Mouse (Mus musculus): ENCODE data around the gene Tmem200c. TPM values are rescaled to one million over a fixed set of nuclear protein-coding genes. Genes with fewer than 3 reads are reported as not detected.

Tmem200c gene
- polyA plus RNA-seq (2016; fragmentation: Nextera tagmentation; extraction: Ambion mirVana), result 3.5 and 4.3 TPM in 2 replicates

- H3K4me1 ChIP-seq (replicated peaks), result no peaks in the 10 kb centered on the region; the same call in 1 of the 2 replicates
- no peak within 1 kb of the TSS for H3K27ac ChIP-seq
- no peak within 1 kb of the TSS for H3K4me3 ChIP-seq (replicated peaks)
- no peaks in the 10 kb centered on the region for H3K27me3 ChIP-seq
- ATAC-seq (ENCODE audit: insufficient number of reproducible peaks, insufficient read depth, low FRiP score, low TSS enrichment, low read depth), result no peak
- no peak within 1 kb of the TSS for H3K9ac ChIP-seq (replicated peaks)
- WGBS, result 79% methylated on average over 6 of the region's 6 CpGs
- H3K9me3 ChIP-seq, result no peaks in the 10 kb centered on the region
- H3K4me2 ChIP-seq, result no peak within 1 kb of the TSS
- H3K36me3 ChIP-seq, result no peaks in the 10 kb centered on the region
Measured at GRCm38 (mm10) chr17:68826323-68826722, at the start of gene Tmem200c. TSS of gene Tmem200c (plus strand) at chr17:68826623.

DNA sequence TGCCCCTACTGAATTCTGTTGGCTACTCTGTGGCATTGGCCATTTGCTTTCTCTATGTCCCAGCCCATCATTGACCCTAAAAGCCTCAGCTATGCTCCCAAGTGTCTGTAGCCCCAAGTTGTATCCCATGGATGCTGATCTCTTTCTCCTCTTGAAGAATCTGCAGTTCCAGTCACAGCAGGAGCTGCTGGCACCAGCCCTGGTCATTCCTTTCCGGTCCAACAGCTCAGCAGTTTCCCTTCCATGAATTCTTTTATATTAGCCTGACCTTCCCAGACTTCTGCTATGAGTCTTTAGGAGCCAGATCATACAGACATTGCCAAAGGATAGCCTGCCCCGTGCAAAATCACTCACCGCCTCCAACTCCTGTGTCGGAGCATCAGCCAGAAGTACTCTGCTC, 32.7 kb upstream of the Tmem200c start:
- WGBS, result 85% methylated on average over 4 of the region's 4 CpGs
- no peak for ATAC-seq (ENCODE audit: insufficient number of reproducible peaks, insufficient read depth, low FRiP score, low TSS enrichment, low read depth)
- Histone ChIP-seq H3K27me3 (no peaks in the 10 kb centered on the region), H3K36me3 (no peaks in the 10 kb centered on the region), H3K9ac (replicated peaks) (no peak overlapping the region), H3K4me3 (replicated peaks) (no peak overlapping the region), H3K4me2 (no peak overlapping the region), H3K27ac (no peak overlapping the region), H3K4me1 (replicated peaks) (no peaks in the 10 kb centered on the region), H3K9me3 (no peaks in the 10 kb centered on the region)

DNA sequence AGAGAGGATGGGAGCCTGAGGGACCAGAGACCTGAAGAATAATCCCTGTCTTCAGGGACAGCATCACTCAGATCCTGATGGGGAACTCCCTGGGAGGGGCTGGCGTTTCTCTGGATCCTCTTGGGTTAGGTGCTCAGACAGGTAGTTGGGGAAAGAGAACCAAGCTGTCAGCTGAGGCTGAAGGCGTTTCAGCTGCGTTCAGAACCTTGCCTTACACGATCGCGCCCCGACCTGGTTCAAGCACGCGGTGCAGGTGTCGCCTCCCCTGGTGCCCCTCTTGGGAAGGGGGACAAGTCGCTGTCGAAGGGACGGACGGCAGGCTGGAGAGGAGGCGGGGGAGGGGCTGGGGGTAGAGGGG, 10.2 kb downstream of the Tmem200c start:
- Histone ChIP-seq H3K27ac (no peak overlapping the region), H3K9ac (replicated peaks) (peak overlapping the region; percentile 67), H3K4me3 (replicated peaks) (peak overlapping the region; percentile 60), H3K27me3 (peaks cover 78% of the 10 kb centered on the region), H3K9me3 (no peaks in the 10 kb centered on the region), H3K4me1 (replicated peaks) (peaks cover 30% of the 10 kb centered on the region), H3K4me2 (peak overlapping the region; percentile 82), H3K36me3 (no peaks in the 10 kb centered on the region)
- peak; percentile 49; the same call in 1 of the 2 replicates for ATAC-seq (ENCODE audit: insufficient number of reproducible peaks, insufficient read depth, low FRiP score, low TSS enrichment, low read depth)
- under 1% methylated on average over 15 of the region's 15 CpGs for WGBS

- H3K27me3 ChIP-seq, result peaks cover 80% of the 10 kb centered on the region
- H3K27ac ChIP-seq, result peak overlapping the region; percentile 54; the same call in 1 of the 2 replicates
- peak; percentile 13 for ATAC-seq (ENCODE audit: insufficient number of reproducible peaks, insufficient read depth, low FRiP score, low TSS enrichment, low read depth)
Measured at GRCm38 (mm10) chr17:68837013-68837858, 10.8 kb downstream of the Tmem200c start.

GRCm38 (mm10) chr17:68837859-68838194, 11.4 kb downstream of the Tmem200c start:
- Histone ChIP-seq H3K27me3 (peaks cover 76% of the 10 kb centered on the region), H3K9me3 (no peaks in the 10 kb centered on the region), H3K27ac (peak overlapping the region; percentile 54; the same call in 1 of the 2 replicates), H3K36me3 (no peaks in the 10 kb centered on the region), H3K4me2 (peak overlapping the region; percentile 82), H3K4me1 (replicated peaks) (peaks cover 35% of the 10 kb centered on the region), H3K4me3 (replicated peaks) (peak overlapping the region; percentile 60), H3K9ac (replicated peaks) (peak overlapping the region; percentile 67; the same call in 1 of the 2 replicates)
- no peak for ATAC-seq (ENCODE audit: insufficient number of reproducible peaks, insufficient read depth, low FRiP score, low TSS enrichment, low read depth)
- WGBS, result 8% methylated on average over 4 of the region's 4 CpGs

More at GRCm38 (mm10) chr17:68837013-68837858, 10.8 kb downstream of the Tmem200c start:
- Histone ChIP-seq H3K4me2 (peak overlapping the region; percentile 82), H3K4me3 (replicated peaks) (peak overlapping the region; percentile 60), H3K4me1 (replicated peaks) (peaks cover 35% of the 10 kb centered on the region), H3K9ac (replicated peaks) (peak overlapping the region; percentile 67), H3K9me3 (no peaks in the 10 kb centered on the region), H3K36me3 (no peaks in the 10 kb centered on the region)
- under 1% methylated on average over 69 of the region's 72 CpGs for WGBS

- no peak overlapping the region for H3K27ac ChIP-seq
- no peaks in the 10 kb centered on the region for H3K9me3 ChIP-seq
- peak overlapping the region; percentile 55 for H3K4me3 ChIP-seq (replicated peaks)
- H3K4me2 ChIP-seq, result peak overlapping the region; percentile 99
- 15% methylated on average over 17 of the region's 17 CpGs for WGBS
- H3K9ac ChIP-seq (replicated peaks), result no peak overlapping the region
- H3K36me3 ChIP-seq, result no peaks in the 10 kb centered on the region
- no peak for ATAC-seq (ENCODE audit: insufficient number of reproducible peaks, insufficient read depth, low FRiP score, low TSS enrichment, low read depth)
- H3K4me1 ChIP-seq (replicated peaks), result peaks cover 35% of the 10 kb centered on the region
- H3K27me3 ChIP-seq, result peaks cover 73% of the 10 kb centered on the region
Measured at GRCm38 (mm10) chr17:68839888-68840571, 13.6 kb downstream of the Tmem200c start.

- H3K27ac ChIP-seq, result no peak overlapping the region
- peak overlapping the region; percentile 67; the same call in 1 of the 2 replicates for H3K9ac ChIP-seq (replicated peaks)
- peaks cover 70% of the 10 kb centered on the region for H3K27me3 ChIP-seq
- H3K4me1 ChIP-seq (replicated peaks), result peaks cover 35% of the 10 kb centered on the region
- H3K4me2 ChIP-seq, result peak overlapping the region; percentile 99
- 15% methylated on average over 10 of the region's 10 CpGs for WGBS
- H3K4me3 ChIP-seq (replicated peaks), result peak overlapping the region; percentile 55
- H3K36me3 ChIP-seq, result no peaks in the 10 kb centered on the region
- ATAC-seq (ENCODE audit: insufficient number of reproducible peaks, insufficient read depth, low FRiP score, low TSS enrichment, low read depth), result no peak
- no peaks in the 10 kb centered on the region for H3K9me3 ChIP-seq
Measured at GRCm38 (mm10) chr17:68840572-68840939, 14.1 kb downstream of the Tmem200c start.

DNA sequence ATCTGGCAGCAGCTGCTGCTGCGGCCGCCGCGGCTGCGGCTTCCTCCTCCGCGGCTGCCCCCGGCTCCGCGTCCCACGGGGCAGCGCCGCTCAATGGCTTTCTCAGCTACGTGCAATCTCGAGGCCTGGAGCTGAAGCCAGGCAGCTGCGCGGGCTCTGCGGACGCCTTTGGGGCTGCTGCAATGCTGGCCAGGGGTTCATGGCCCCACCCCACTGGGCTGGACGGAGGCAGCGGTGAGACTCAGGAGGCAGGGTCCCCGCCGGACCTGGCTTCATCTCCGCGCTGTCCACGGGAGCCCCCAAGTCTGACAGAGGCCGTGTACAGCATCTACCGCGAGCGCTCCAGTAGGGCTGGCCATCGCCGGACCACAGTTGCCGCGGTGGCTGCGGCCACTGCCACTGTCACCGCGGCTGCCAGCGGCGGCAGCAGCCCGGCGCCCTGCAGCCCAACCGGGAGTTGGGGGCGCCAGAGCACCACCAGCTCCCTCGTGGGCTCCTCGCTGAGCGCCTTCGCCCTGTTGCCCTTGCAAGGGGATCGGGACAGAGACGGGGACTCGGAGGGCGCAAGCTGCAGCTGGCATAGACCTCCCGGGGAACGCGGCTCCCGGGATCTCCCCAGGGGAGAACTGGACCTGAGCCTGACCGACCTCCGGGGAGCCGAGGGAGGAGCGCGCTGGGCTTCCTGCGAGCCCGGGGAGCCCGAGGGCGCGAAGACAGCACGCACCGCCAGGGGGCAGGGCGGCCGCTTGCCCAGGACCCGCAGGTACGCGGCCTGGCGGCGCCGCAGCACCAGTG, 14.9 kb downstream of the Tmem200c start:
- Histone ChIP-seq H3K36me3 (no peaks in the 10 kb centered on the region), H3K4me1 (replicated peaks) (peaks cover 35% of the 10 kb centered on the region), H3K4me3 (replicated peaks) (peak overlapping the region; percentile 55), H3K27me3 (peaks cover 63% of the 10 kb centered on the region), H3K9ac (replicated peaks) (peak overlapping the region; percentile 67), H3K4me2 (peak overlapping the region; percentile 99), H3K27ac (no peak overlapping the region), H3K9me3 (no peaks in the 10 kb centered on the region)
- WGBS, result under 1% methylated on average over 75 of the region's 75 CpGs
- ATAC-seq (ENCODE audit: insufficient number of reproducible peaks, insufficient read depth, low FRiP score, low TSS enrichment, low read depth), result 0 out of 2 replicates have a peak, but pooled peaks have one; percentile 33

- Histone ChIP-seq H3K36me3 (no peaks in the 10 kb centered on the region), H3K4me3 (replicated peaks) (peak overlapping the region; percentile 55), H3K9me3 (no peaks in the 10 kb centered on the region), H3K27ac (no peak overlapping the region), H3K4me2 (peak overlapping the region; percentile 99), H3K27me3 (peaks cover 57% of the 10 kb centered on the region), H3K4me1 (replicated peaks) (peaks cover 35% of the 10 kb centered on the region), H3K9ac (replicated peaks) (peak overlapping the region; percentile 67)
- 2% methylated on average over 22 of the region's 22 CpGs for WGBS
- peak; percentile 61; the same call in 1 of the 2 replicates for ATAC-seq (ENCODE audit: insufficient number of reproducible peaks, insufficient read depth, low FRiP score, low TSS enrichment, low read depth)
Measured at GRCm38 (mm10) chr17:68841892-68842252, 15.4 kb downstream of the Tmem200c start.

- H3K4me3 ChIP-seq (replicated peaks), result no peak overlapping the region
- no peak overlapping the region for H3K4me2 ChIP-seq
- WGBS, result 85% methylated on average over 5 of the region's 5 CpGs
- H3K27me3 ChIP-seq, result peaks cover 19% of the 10 kb centered on the region
- ATAC-seq (ENCODE audit: insufficient number of reproducible peaks, insufficient read depth, low FRiP score, low TSS enrichment, low read depth), result no peak
- H3K27ac ChIP-seq, result no peak overlapping the region
- peaks cover 11% of the 10 kb centered on the region for H3K4me1 ChIP-seq (replicated peaks)
- no peaks in the 10 kb centered on the region for H3K36me3 ChIP-seq
- no peak overlapping the region for H3K9ac ChIP-seq (replicated peaks)
- H3K9me3 ChIP-seq, result no peaks in the 10 kb centered on the region
Measured at GRCm38 (mm10) chr17:68845931-68846330, 19.5 kb downstream of the Tmem200c start.

GRCm38 (mm10) chr17:68848739-68849138, 22.3 kb downstream of the Tmem200c start:
- Histone ChIP-seq H3K4me2 (no peak overlapping the region), H3K27ac (no peak overlapping the region), H3K27me3 (peaks cover 3% of the 10 kb centered on the region; the same call in 1 of the 2 replicates), H3K4me3 (replicated peaks) (no peak overlapping the region), H3K36me3 (no peaks in the 10 kb centered on the region), H3K9me3 (no peaks in the 10 kb centered on the region), H3K9ac (replicated peaks) (no peak overlapping the region), H3K4me1 (replicated peaks) (peaks cover 4% of the 10 kb centered on the region; the same call in 1 of the 2 replicates)
- no peak for ATAC-seq (ENCODE audit: insufficient number of reproducible peaks, insufficient read depth, low FRiP score, low TSS enrichment, low read depth)
- WGBS, result 80% methylated on average over 6 of the region's 6 CpGs

All from limb, embryonic 12.5 days (tissue).